Mouse (Mus musculus) 3134 (cell line): ENCODE data around the gene Smim5.
"Not testable (repeated sequence)": the region's sequence is repeated elsewhere in the genome, so short reads cannot be mapped to it uniquely, and the experiment has no call there.

Experiments used
- DNase-seq: peaks from one replicate; pipeline ENCODE4 v3.0.0-alpha.2; 2011; ENCODE audit warnings: low spot score; ENCODE audit not compliant: insufficient read length; ENCODE audit errors: extremely low read depth

The Smim5 gene

GRCm38 (mm10) chr11:115899486-115900266 is at the start of gene Smim5:
Gene Smim5, plus strand, starts transcription at chr11:115899966.
- peak; percentile 62 for DNase-seq

- no peak for DNase-seq
Observed at GRCm38 (mm10) chr11:115854674-115855073, 45.1 kb upstream of the Smim5 start.

GRCm38 (mm10) chr11:115857146-115857545 is 42.6 kb upstream of the Smim5 start:
- not testable (repeated sequence) for DNase-seq

GRCm38 (mm10) chr11:115857936-115858335 is 41.8 kb upstream of the Smim5 start:
- DNase-seq: no peak

GRCm38 (mm10) chr11:115858354-115858753 is 41.4 kb upstream of the Smim5 start, which contains the start of gene Myo15b:
Gene Myo15b, plus strand, starts transcription at chr11:115858406.
- no peak for DNase-seq

- DNase-seq: no peak
Observed at GRCm38 (mm10) chr11:115859143-115859945, 40.4 kb upstream of the Smim5 start.

- no peak for DNase-seq
Observed at GRCm38 (mm10) chr11:115863895-115864294, 35.9 kb upstream of the Smim5 start.

- DNase-seq: peak; percentile 69
Observed at GRCm38 (mm10) chr11:115869393-115869792, 30.4 kb upstream of the Smim5 start.

GRCm38 (mm10) chr11:115872437-115872836 is 27.3 kb upstream of the Smim5 start:
- DNase-seq: no peak

- no peak for DNase-seq
Observed at GRCm38 (mm10) chr11:115875935-115876334, 23.8 kb upstream of the Smim5 start.

GRCm38 (mm10) chr11:115876438-115876837 is 23.3 kb upstream of the Smim5 start:
- no peak for DNase-seq

GRCm38 (mm10) chr11:115877174-115877755 is 22.5 kb upstream of the Smim5 start:
- DNase-seq: no peak

GRCm38 (mm10) chr11:115878071-115878470 is 21.7 kb upstream of the Smim5 start:
- DNase-seq: no peak

GRCm38 (mm10) chr11:115881002-115881401 is 18.8 kb upstream of the Smim5 start:
- peak; percentile 48 for DNase-seq

- no peak for DNase-seq
Observed at GRCm38 (mm10) chr11:115883251-115883650, 16.5 kb upstream of the Smim5 start.

GRCm38 (mm10) chr11:115884361-115884760 is 15.4 kb upstream of the Smim5 start:
- DNase-seq: no peak

- no peak for DNase-seq
Observed at GRCm38 (mm10) chr11:115885281-115885680, 14.5 kb upstream of the Smim5 start.

- no peak for DNase-seq
Observed at GRCm38 (mm10) chr11:115886446-115886845, 13.3 kb upstream of the Smim5 start.

- no peak for DNase-seq
Observed at GRCm38 (mm10) chr11:115888020-115888419, 11.7 kb upstream of the Smim5 start.

- no peak for DNase-seq
Observed at GRCm38 (mm10) chr11:115889159-115889558, 10.6 kb upstream of the Smim5 start.

GRCm38 (mm10) chr11:115892213-115892612 is 7.6 kb upstream of the Smim5 start:
- no peak for DNase-seq
